Comparison of ENCODE assay signal across 8 mouse cellular contexts in the genomic region with DNA sequence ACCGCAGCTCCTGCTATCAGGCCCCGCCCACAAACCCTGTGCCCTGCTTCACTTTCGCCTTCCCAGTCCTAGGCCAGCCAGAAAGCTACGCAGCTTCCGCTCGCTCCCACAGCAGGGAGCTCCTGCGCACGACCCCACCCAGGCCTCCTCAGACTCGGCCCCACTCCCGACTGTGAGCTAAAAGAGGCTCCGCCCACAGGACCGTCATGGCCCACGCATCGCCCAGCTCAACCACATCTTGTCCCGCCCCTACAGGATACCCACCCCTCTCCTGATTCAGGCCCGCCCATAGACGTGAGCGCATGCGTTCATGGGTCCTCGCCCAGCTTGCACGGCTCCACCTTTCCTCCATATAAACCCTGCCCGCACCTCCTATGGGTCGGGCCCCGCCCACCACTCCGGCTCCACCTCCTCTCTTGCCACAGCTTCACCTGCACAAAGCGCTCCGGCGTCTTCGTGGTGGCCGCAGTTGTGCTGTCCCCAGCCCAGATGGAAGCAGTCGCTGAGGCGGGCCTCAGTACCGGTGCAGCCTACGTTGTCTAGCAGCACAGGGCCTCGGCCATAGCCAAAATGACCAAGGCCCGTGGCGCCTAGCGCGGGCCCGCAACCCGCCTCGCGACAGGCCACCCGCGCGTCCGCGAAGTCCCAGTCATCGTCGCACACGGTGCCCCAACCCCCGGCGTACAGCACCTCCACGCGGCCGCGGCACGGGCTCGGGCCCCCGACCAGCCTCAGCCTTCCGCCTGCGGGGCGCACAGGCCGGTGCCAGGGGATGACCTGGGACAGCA. TPM values are rescaled to one million over a fixed set of nuclear protein-coding genes. Genes with fewer than 3 reads are reported as not detected.
A peak's percentile ranks its signal among the peaks of the same experiment; 100 is the strongest.
DNase-seq lines count a peak whose midpoint lies in the region; ATAC-seq and TF ChIP-seq lines count a peak whose summit lies in the region.

No protein-coding gene starts in this region.

- peak; percentile 91 for ATAC-seq in cerebellum, adult (ENCODE audit: insufficient number of reproducible peaks, low FRiP score, low TSS enrichment)
- ATAC-seq in forebrain, embryonic 13.5 days: peak; percentile 97
- ATAC-seq in liver, postnatal 0 days: peak; percentile 92
- peak; percentile 96 for ATAC-seq in neural tube, embryonic 14.5 days (ENCODE audit: low read depth)

- peak overlapping the region; percentile 76 for H3K27ac ChIP-seq in ES-Bruce4 (ENCODE audit: insufficient read depth, low read length)
- H3K27ac ChIP-seq in forebrain, embryonic 13.5 days: peak overlapping the region; percentile 96
- H3K27ac ChIP-seq in liver, postnatal 0 days (ENCODE audit: low read depth): peak overlapping the region; percentile 98
- peak overlapping the region; percentile 98 for H3K27ac ChIP-seq in neural tube, embryonic 14.5 days (ENCODE audit: low read depth, low read length)

- peak overlapping the region; percentile 85 for H3K4me3 ChIP-seq in ES-Bruce4 (ENCODE audit: low read depth, low read length)
- peak overlapping the region; percentile 56 for H3K4me3 ChIP-seq in forebrain, embryonic 13.5 days
- peak overlapping the region; percentile 52 for H3K4me3 ChIP-seq in liver, postnatal 0 days (ENCODE audit: low read depth, low read length)
- peak overlapping the region; percentile 58 for H3K4me3 ChIP-seq in neural tube, embryonic 14.5 days (ENCODE audit: low read depth, low read length)

- TF ChIP-seq EP300 in ES-Bruce4 (IDR thresholded peaks at IDR 0.05; ENCODE audit: insufficient read depth, low read depth, low read length): no peak; the same call in 1 of the 2 replicates
- TF ChIP-seq EP300 in liver, postnatal 0 days (IDR thresholded peaks at IDR 0.05; ENCODE audit: low read depth): 0 out of 2 replicates have a peak, but pooled peaks have one; percentile 9

- TF ChIP-seq CTCF in ES-Bruce4 (IDR thresholded peaks at IDR 0.05; ENCODE audit: low read depth, low read length): no peak
- peak; percentile 45 for TF ChIP-seq CTCF in liver, postnatal 0 days (IDR thresholded peaks at IDR 0.05; ENCODE audit: low read depth)

- peak; percentile 98 to 99 for DNase-seq in heart, postnatal 10 days
- DNase-seq in large intestine, adult 2 months (ENCODE audit: low read depth, low spot score): peak; percentile 99
- peak; percentile 98 for DNase-seq in liver, postnatal 0 days
- peak; percentile 98 for DNase-seq in testis, postnatal 10 days (ENCODE audit: low spot score)

- no peaks in the 10 kb centered on the region for H3K4me1 ChIP-seq in ES-Bruce4 (ENCODE audit: control insufficient read depth, insufficient read depth, low read length)
- peaks cover 23% of the 10 kb centered on the region for H3K4me1 ChIP-seq in forebrain, embryonic 13.5 days
- peaks cover 42% of the 10 kb centered on the region for H3K4me1 ChIP-seq in liver, postnatal 0 days (ENCODE audit: insufficient read depth)
- H3K4me1 ChIP-seq in neural tube, embryonic 14.5 days (ENCODE audit: control insufficient read depth, insufficient read depth, low read length): 0 out of 2 replicates have a peak, but pooled peaks cover 6% of the 10 kb centered on the region

- H3K9ac ChIP-seq in ES-Bruce4 (ENCODE audit: low read depth, poor library complexity, severe bottlenecking): peak overlapping the region; percentile 89
- H3K9ac ChIP-seq in forebrain, embryonic 13.5 days: peak overlapping the region; percentile 86
- peak overlapping the region; percentile 72 for H3K9ac ChIP-seq in liver, postnatal 0 days (replicated peaks)
- peak overlapping the region; percentile 86 for H3K9ac ChIP-seq in neural tube, embryonic 14.5 days (replicated peaks; ENCODE audit: low read depth, low read length)

- no peaks in the 10 kb centered on the region for H3K36me3 ChIP-seq in ES-Bruce4 (ENCODE audit: control insufficient read depth, insufficient read depth, low read length, poor library complexity, severe bottlenecking)
- no peaks in the 10 kb centered on the region for H3K36me3 ChIP-seq in forebrain, embryonic 13.5 days (ENCODE audit: poor library complexity, severe bottlenecking)
- H3K36me3 ChIP-seq in liver, postnatal 0 days (replicated peaks; ENCODE audit: insufficient read depth, low read length): no peaks in the 10 kb centered on the region
- no peaks in the 10 kb centered on the region for H3K36me3 ChIP-seq in neural tube, embryonic 14.5 days (ENCODE audit: control insufficient read depth, insufficient read depth, low read length)

- H3K4me2 ChIP-seq in forebrain, embryonic 13.5 days: peak overlapping the region; percentile 92
- peak overlapping the region; percentile 89 for H3K4me2 ChIP-seq in liver, postnatal 0 days (ENCODE audit: low read depth, low read length)
- H3K4me2 ChIP-seq in neural tube, embryonic 14.5 days (ENCODE audit: low read depth, low read length): peak overlapping the region; percentile 92

- TF ChIP-seq POLR2A in ES-Bruce4 (IDR thresholded peaks at IDR 0.05; ENCODE audit: insufficient read depth, low read length): peak; percentile 98

- WGBS in forebrain, embryonic 13.5 days: under 1% methylated on average over 62 of the region's 64 CpGs
- WGBS in large intestine, adult 2 months: under 1% methylated on average over 64 of the region's 64 CpGs
- WGBS in liver, postnatal 0 days (ENCODE audit: insufficient replicate concordance): under 1% methylated on average over 60 of the region's 64 CpGs
- under 1% methylated on average over 63 of the region's 64 CpGs for WGBS in neural tube, embryonic 14.5 days

- no peaks in the 10 kb centered on the region for H3K9me3 ChIP-seq in ES-Bruce4 (replicated peaks; ENCODE audit: control insufficient read depth, insufficient read depth, low read length, poor library complexity, severe bottlenecking)
- no peaks in the 10 kb centered on the region for H3K9me3 ChIP-seq in forebrain, embryonic 13.5 days (replicated peaks)
- no peaks in the 10 kb centered on the region for H3K9me3 ChIP-seq in liver, postnatal 0 days (ENCODE audit: low read length)
- no peaks in the 10 kb centered on the region for H3K9me3 ChIP-seq in neural tube, embryonic 14.5 days (ENCODE audit: control insufficient read depth, low read length)

- no peaks in the 10 kb centered on the region for H3K27me3 ChIP-seq in ES-Bruce4 (ENCODE audit: control insufficient read depth, insufficient read depth, low read length, poor library complexity, severe bottlenecking)
- no peaks in the 10 kb centered on the region for H3K27me3 ChIP-seq in forebrain, embryonic 13.5 days
- H3K27me3 ChIP-seq in liver, postnatal 0 days (ENCODE audit: insufficient read depth, low read length): no peaks in the 10 kb centered on the region
- H3K27me3 ChIP-seq in neural tube, embryonic 14.5 days (ENCODE audit: control insufficient read depth, insufficient read depth, low read length): no peaks in the 10 kb centered on the region

- intact Hi-C loops in heart, postnatal 10 days (cut with DNase I): no loop called here

RNA-seq across cellular contexts. Expression of a gene that starts 11.6 kb away (rescaled TPM):
- polyA plus RNA-seq in ES-Bruce4 (2011; ENCODE audit: insufficient read depth, insufficient read length, low read depth, missing spikeins): 6.3 and 9.5 TPM in 2 replicates
- polyA plus RNA-seq in forebrain, embryonic 13.5 days (2015; fragmentation: Nextera tagmentation; extraction: Ambion mirVana): 0.48 TPM in 2 replicates
- total RNA-seq in heart, postnatal 10 days (2021): 1 to 10 TPM in 1 of 2 experiments, under 1 TPM in 1; 0.43 to 1.4 TPM
- polyA plus RNA-seq in large intestine, adult 2 months (2012; rRNA removed): 4.6 and 4.9 TPM in 2 replicates
- polyA plus RNA-seq in liver, postnatal 0 days (2015; fragmentation: Nextera tagmentation; extraction: Ambion mirVana): 1.7 and 1.9 TPM in 2 replicates
- polyA plus RNA-seq in neural tube, embryonic 14.5 days (2014; fragmentation: Nextera tagmentation; extraction: Ambion mirVana): 1.0 and 1.4 TPM in 2 replicates

RNA-seq across cellular contexts. Expression of a gene that starts 17.2 kb away (rescaled TPM):
- polyA plus RNA-seq in ES-Bruce4 (2011; ENCODE audit: insufficient read depth, insufficient read length, low read depth, missing spikeins): 2.0 and 2.4 TPM in 2 replicates
- not detected in 2 replicates for polyA plus RNA-seq in forebrain, embryonic 13.5 days (2015; fragmentation: Nextera tagmentation; extraction: Ambion mirVana)
- not detected for total RNA-seq in heart, postnatal 10 days (2021)
- not detected in 2 replicates for polyA plus RNA-seq in large intestine, adult 2 months (2012; rRNA removed)
- polyA plus RNA-seq in liver, postnatal 0 days (2015; fragmentation: Nextera tagmentation; extraction: Ambion mirVana): not detected in 2 replicates
- polyA plus RNA-seq in neural tube, embryonic 14.5 days (2014; fragmentation: Nextera tagmentation; extraction: Ambion mirVana): 0.29 TPM in 1 of 2 replicates, not detected in the other

RNA-seq across cellular contexts. Expression of a gene that starts 28.3 kb away (rescaled TPM):
- 372 TPM in 2 replicates for polyA plus RNA-seq in ES-Bruce4 (2011; ENCODE audit: insufficient read depth, insufficient read length, low read depth, missing spikeins)
- polyA plus RNA-seq in forebrain, embryonic 13.5 days (2015; fragmentation: Nextera tagmentation; extraction: Ambion mirVana): 424 and 485 TPM in 2 replicates
- 100 to 1,000 TPM; 321 to 334 TPM for total RNA-seq in heart, postnatal 10 days (2021)
- 41.6 and 44.1 TPM in 2 replicates for polyA plus RNA-seq in large intestine, adult 2 months (2012; rRNA removed)
- polyA plus RNA-seq in liver, postnatal 0 days (2015; fragmentation: Nextera tagmentation; extraction: Ambion mirVana): 56.7 and 66.8 TPM in 2 replicates
- polyA plus RNA-seq in neural tube, embryonic 14.5 days (2014; fragmentation: Nextera tagmentation; extraction: Ambion mirVana): 419 and 431 TPM in 2 replicates

RNA-seq across cellular contexts. Expression of a gene that starts 31.9 kb away (rescaled TPM):
- 23.7 and 25.0 TPM in 2 replicates for polyA plus RNA-seq in ES-Bruce4 (2011; ENCODE audit: insufficient read depth, insufficient read length, low read depth, missing spikeins)
- 25.5 and 27.2 TPM in 2 replicates for polyA plus RNA-seq in forebrain, embryonic 13.5 days (2015; fragmentation: Nextera tagmentation; extraction: Ambion mirVana)
- total RNA-seq in heart, postnatal 10 days (2021): 10 to 100 TPM in 1 of 2 experiments, 1 to 10 TPM in 1; 9.5 to 10.7 TPM
- 10.1 and 13.6 TPM in 2 replicates for polyA plus RNA-seq in large intestine, adult 2 months (2012; rRNA removed)
- polyA plus RNA-seq in liver, postnatal 0 days (2015; fragmentation: Nextera tagmentation; extraction: Ambion mirVana): 4.8 and 4.9 TPM in 2 replicates
- polyA plus RNA-seq in neural tube, embryonic 14.5 days (2014; fragmentation: Nextera tagmentation; extraction: Ambion mirVana): 18.9 and 23.3 TPM in 2 replicates

Comparison
In these comparisons a context has a peak if more than half of its experiments do, and no peak if none do; other contexts are left out.
1. Peak in every context shown above with its lines: DNase-seq, ATAC-seq, H3K4me3 ChIP-seq and H3K27ac ChIP-seq.